Mouse (Mus musculus): ENCODE data around the gene Mrpl20. TPM values are rescaled to one million over a fixed set of nuclear protein-coding genes. Genes with fewer than 3 reads are reported as not detected.

The Mrpl20 gene
- polyA plus RNA-seq, 1 experiment from 2014 or later, result 245 TPM

GRCm38 (mm10) chr4:155848434-155849095, 45.9 kb downstream of the Mrpl20 start:
- no peaks in the 10 kb centered on the region for H3K27me3 ChIP-seq (ENCODE audit: control insufficient read depth, insufficient read depth, low read length)
- peak overlapping the region; percentile 85 for H3K4me2 ChIP-seq (ENCODE audit: low read depth, severe bottlenecking)
- peak overlapping the region; percentile 22; the same call in 1 of the 2 replicates for H3K9ac ChIP-seq (ENCODE audit: low read length)
- no peak for DNase-seq (ENCODE audit: low spot score)
- H3K36me3 ChIP-seq (ENCODE audit: control insufficient read depth, insufficient read depth, low read length), result no peaks in the 10 kb centered on the region
- H3K9me3 ChIP-seq (ENCODE audit: control insufficient read depth, low read length), result no peaks in the 10 kb centered on the region
- H3K27ac ChIP-seq (replicated peaks; ENCODE audit: low read depth, low read length), result no peak overlapping the region
- no peak for ATAC-seq (ENCODE audit: insufficient number of reproducible peaks, low FRiP score, low TSS enrichment, low read depth)
- 67% methylated on average over 7 of the region's 7 CpGs for WGBS
- H3K4me3 ChIP-seq (ENCODE audit: low read depth, low read length), result peak overlapping the region; percentile 76
- H3K4me1 ChIP-seq (ENCODE audit: control insufficient read depth, insufficient read depth, low read length), result peaks cover 9% of the 10 kb centered on the region

DNA sequence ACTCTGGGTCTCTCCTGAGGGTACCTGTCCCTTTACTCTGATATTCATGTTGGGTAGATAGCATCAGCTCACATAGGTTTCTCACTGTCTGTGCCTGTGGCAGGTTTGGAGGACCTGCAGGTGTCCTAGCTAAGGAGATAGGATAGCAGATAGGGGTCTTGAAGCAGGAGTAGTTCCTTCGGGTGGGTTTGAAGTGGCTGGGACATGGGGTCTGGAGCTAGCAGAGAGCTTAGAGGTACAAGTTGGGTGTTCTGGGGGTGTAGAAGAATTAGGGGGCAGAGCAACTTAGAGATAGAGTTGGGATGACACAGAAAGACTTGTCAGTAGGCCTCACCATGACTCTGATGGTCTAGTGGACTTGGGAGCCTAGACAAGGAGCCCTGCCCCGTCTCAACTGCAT, 46.7 kb downstream of the Mrpl20 start:
- no peaks in the 10 kb centered on the region for H3K27me3 ChIP-seq (ENCODE audit: control insufficient read depth, insufficient read depth, low read length)
- no peak overlapping the region for H3K27ac ChIP-seq (replicated peaks; ENCODE audit: low read depth, low read length)
- peaks cover 9% of the 10 kb centered on the region for H3K4me1 ChIP-seq (ENCODE audit: control insufficient read depth, insufficient read depth, low read length)
- ATAC-seq (ENCODE audit: insufficient number of reproducible peaks, low FRiP score, low TSS enrichment, low read depth) (no peak), DNase-seq (ENCODE audit: low spot score) (no peak)
- H3K4me3 ChIP-seq (ENCODE audit: low read depth, low read length), result no peak overlapping the region
- no peaks in the 10 kb centered on the region for H3K36me3 ChIP-seq (ENCODE audit: control insufficient read depth, insufficient read depth, low read length)
- H3K9ac ChIP-seq (ENCODE audit: low read length), result no peak overlapping the region
- 87% methylated on average over 2 of the region's 2 CpGs for WGBS
- H3K9me3 ChIP-seq (ENCODE audit: control insufficient read depth, low read length), result no peaks in the 10 kb centered on the region
- H3K4me2 ChIP-seq (ENCODE audit: low read depth, severe bottlenecking), result no peak overlapping the region

DNA sequence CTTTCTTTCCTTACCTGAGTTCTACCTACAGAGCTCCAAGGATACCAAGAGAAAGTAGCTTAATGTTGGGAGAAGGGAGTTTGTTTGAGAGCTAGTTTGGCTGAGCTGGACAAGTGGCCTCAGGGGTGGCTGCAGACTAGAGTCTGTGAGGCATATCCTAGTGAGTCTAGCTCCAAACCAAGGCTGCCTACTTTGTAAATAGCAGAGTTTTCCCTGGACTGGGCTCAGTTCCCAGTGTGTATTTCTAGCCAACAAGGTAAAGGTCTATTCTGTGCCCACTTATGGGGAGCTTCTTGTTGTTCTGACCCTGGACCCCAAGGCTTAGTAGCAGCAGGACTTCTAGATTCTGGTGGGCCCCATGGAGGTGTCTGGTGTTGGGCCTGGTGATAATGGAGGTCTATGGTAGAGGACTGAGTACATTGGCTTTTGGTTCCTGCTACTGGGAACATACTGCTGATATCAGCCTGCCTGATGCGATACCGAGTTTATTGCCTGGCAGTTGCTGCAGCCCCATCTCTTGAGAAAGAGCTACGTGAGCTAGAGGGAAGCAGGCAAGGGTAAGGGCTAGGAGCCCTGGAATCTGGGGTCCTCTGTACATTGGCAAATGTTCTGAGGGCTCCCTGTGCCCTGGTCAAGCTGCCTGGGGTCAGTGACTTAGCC, 47.2 kb downstream of the Mrpl20 start:
- no peaks in the 10 kb centered on the region for H3K9me3 ChIP-seq (ENCODE audit: control insufficient read depth, low read length)
- ATAC-seq (ENCODE audit: insufficient number of reproducible peaks, low FRiP score, low TSS enrichment, low read depth) (no peak), DNase-seq (ENCODE audit: low spot score) (no peak)
- H3K27me3 ChIP-seq (ENCODE audit: control insufficient read depth, insufficient read depth, low read length), result no peaks in the 10 kb centered on the region
- H3K27ac ChIP-seq (replicated peaks; ENCODE audit: low read depth, low read length), result no peak overlapping the region
- H3K9ac ChIP-seq (ENCODE audit: low read length), result no peak overlapping the region
- WGBS, result 94% methylated on average over 3 of the region's 3 CpGs
- no peak overlapping the region for H3K4me2 ChIP-seq (ENCODE audit: low read depth, severe bottlenecking)
- H3K36me3 ChIP-seq (ENCODE audit: control insufficient read depth, insufficient read depth, low read length), result no peaks in the 10 kb centered on the region
- peaks cover 9% of the 10 kb centered on the region for H3K4me1 ChIP-seq (ENCODE audit: control insufficient read depth, insufficient read depth, low read length)
- no peak overlapping the region for H3K4me3 ChIP-seq (ENCODE audit: low read depth, low read length)

- Histone ChIP-seq H3K27ac (replicated peaks; ENCODE audit: low read depth, low read length) (no peak overlapping the region), H3K36me3 (ENCODE audit: control insufficient read depth, insufficient read depth, low read length) (0 out of 2 replicates have a peak, but pooled peaks cover 2% of the 10 kb centered on the region), H3K27me3 (ENCODE audit: control insufficient read depth, insufficient read depth, low read length) (no peaks in the 10 kb centered on the region), H3K4me1 (ENCODE audit: control insufficient read depth, insufficient read depth, low read length) (peaks cover 9% of the 10 kb centered on the region), H3K9ac (ENCODE audit: low read length) (no peak overlapping the region), H3K4me2 (ENCODE audit: low read depth, severe bottlenecking) (no peak overlapping the region), H3K4me3 (ENCODE audit: low read depth, low read length) (no peak overlapping the region), H3K9me3 (ENCODE audit: control insufficient read depth, low read length) (no peaks in the 10 kb centered on the region)
- ATAC-seq (ENCODE audit: insufficient number of reproducible peaks, low FRiP score, low TSS enrichment, low read depth), result no peak
- 94% methylated on average over 3 of the region's 3 CpGs for WGBS
- DNase-seq (ENCODE audit: low spot score), result no peak
Measured at GRCm38 (mm10) chr4:155851368-155851767, 48.7 kb downstream of the Mrpl20 start.

DNA sequence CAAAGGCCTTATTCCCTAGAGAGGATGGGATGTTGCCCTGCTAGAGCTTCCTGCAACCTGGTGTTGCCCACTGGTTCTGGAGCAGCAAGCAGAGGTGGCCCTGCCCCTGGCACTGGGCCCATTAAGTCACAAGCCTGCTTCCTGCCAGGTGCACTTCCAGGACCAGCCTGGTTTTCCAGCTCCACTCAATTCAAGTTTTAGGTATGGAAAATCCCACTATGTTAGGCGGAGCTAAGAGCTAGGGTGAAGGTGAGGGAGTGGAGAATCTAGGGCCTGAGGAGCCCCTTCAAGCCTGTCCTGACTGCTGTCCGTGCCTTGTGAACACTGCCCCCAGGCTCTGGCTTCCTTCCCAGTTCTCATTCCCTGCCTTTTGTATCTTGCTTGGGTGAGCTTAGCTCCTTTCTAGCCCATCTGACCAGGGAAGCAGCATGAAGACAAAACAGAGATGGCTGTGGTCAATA, 49.3 kb downstream of the Mrpl20 start:
- no peak overlapping the region for H3K4me2 ChIP-seq (ENCODE audit: low read depth, severe bottlenecking)
- no peak overlapping the region for H3K4me3 ChIP-seq (ENCODE audit: low read depth, low read length)
- H3K9ac ChIP-seq (ENCODE audit: low read length), result no peak overlapping the region
- peaks cover 9% of the 10 kb centered on the region for H3K4me1 ChIP-seq (ENCODE audit: control insufficient read depth, insufficient read depth, low read length)
- 0 out of 2 replicates have a peak, but pooled peaks cover 2% of the 10 kb centered on the region for H3K36me3 ChIP-seq (ENCODE audit: control insufficient read depth, insufficient read depth, low read length)
- no peaks in the 10 kb centered on the region for H3K9me3 ChIP-seq (ENCODE audit: control insufficient read depth, low read length)
- WGBS, result 83% methylated on average over 2 of the region's 2 CpGs
- H3K27me3 ChIP-seq (ENCODE audit: control insufficient read depth, insufficient read depth, low read length), result no peaks in the 10 kb centered on the region
- no peak overlapping the region for H3K27ac ChIP-seq (replicated peaks; ENCODE audit: low read depth, low read length)
- DNase-seq (ENCODE audit: low spot score) (no peak), ATAC-seq (ENCODE audit: insufficient number of reproducible peaks, low FRiP score, low TSS enrichment, low read depth) (no peak)

DNA sequence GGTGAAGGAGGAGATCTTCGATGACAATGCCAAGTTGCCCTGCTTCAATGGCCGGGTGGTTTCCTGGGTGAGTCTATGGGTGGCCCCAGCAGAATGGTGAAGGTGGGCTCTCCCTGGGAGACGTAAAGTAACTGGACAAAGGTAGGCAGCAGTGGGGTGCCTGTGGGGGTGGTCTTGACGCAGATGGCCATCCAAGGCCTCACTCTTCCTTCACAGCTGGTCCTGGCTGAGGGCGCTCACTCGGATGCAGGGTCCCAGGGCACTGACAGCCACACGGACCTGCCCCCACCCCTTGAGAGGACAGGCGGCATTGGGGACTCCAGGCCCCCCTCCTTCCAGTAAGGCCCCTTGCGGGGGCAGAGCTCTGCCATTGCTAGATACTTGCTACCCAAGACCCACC, 50.7 kb downstream of the Mrpl20 start:
- no peak overlapping the region for H3K27ac ChIP-seq (replicated peaks; ENCODE audit: low read depth, low read length)
- no peaks in the 10 kb centered on the region for H3K27me3 ChIP-seq (ENCODE audit: control insufficient read depth, insufficient read depth, low read length)
- no peak overlapping the region for H3K4me2 ChIP-seq (ENCODE audit: low read depth, severe bottlenecking)
- ATAC-seq (ENCODE audit: insufficient number of reproducible peaks, low FRiP score, low TSS enrichment, low read depth), result no peak
- H3K9me3 ChIP-seq (ENCODE audit: control insufficient read depth, low read length), result no peaks in the 10 kb centered on the region
- no peak for DNase-seq (ENCODE audit: low spot score)
- WGBS, result 90% methylated on average over 9 of the region's 9 CpGs
- H3K4me1 ChIP-seq (ENCODE audit: control insufficient read depth, insufficient read depth, low read length), result peaks cover 3% of the 10 kb centered on the region
- peaks cover 2% of the 10 kb centered on the region; the same call in 1 of the 2 replicates for H3K36me3 ChIP-seq (ENCODE audit: control insufficient read depth, insufficient read depth, low read length)
- no peak overlapping the region for H3K4me3 ChIP-seq (ENCODE audit: low read depth, low read length)
- H3K9ac ChIP-seq (ENCODE audit: low read length), result no peak overlapping the region

DNA sequence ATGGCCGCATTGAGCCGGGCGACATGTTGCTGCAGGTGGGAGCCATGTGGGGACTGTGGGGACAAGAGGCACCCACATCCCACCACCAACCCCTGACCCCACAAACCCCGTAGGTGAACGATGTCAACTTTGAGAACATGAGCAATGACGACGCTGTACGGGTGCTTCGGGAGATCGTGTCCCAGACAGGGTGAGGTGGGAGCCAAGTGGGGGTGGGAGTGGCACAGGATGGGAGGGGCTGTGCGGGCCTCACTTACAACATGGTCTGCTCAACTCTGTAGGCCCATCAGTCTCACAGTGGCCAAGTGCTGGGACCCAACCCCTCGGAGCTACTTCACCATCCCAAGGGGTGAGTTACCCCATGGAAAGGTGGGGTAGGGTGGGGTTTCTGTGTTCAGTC, 52.3 kb downstream of the Mrpl20 start:
- H3K9ac ChIP-seq (ENCODE audit: low read length), result no peak overlapping the region
- DNase-seq (ENCODE audit: low spot score), result no peak
- peaks cover 2% of the 10 kb centered on the region; the same call in 1 of the 2 replicates for H3K36me3 ChIP-seq (ENCODE audit: control insufficient read depth, insufficient read depth, low read length)
- no peak overlapping the region for H3K4me2 ChIP-seq (ENCODE audit: low read depth, severe bottlenecking)
- no peak overlapping the region for H3K4me3 ChIP-seq (ENCODE audit: low read depth, low read length)
- H3K27ac ChIP-seq (replicated peaks; ENCODE audit: low read depth, low read length), result no peak overlapping the region
- H3K27me3 ChIP-seq (ENCODE audit: control insufficient read depth, insufficient read depth, low read length), result no peaks in the 10 kb centered on the region
- H3K9me3 ChIP-seq (ENCODE audit: control insufficient read depth, low read length), result no peaks in the 10 kb centered on the region
- 95% methylated on average over 12 of the region's 12 CpGs for WGBS
- no peaks in the 10 kb centered on the region for H3K4me1 ChIP-seq (ENCODE audit: control insufficient read depth, insufficient read depth, low read length)
- ATAC-seq (ENCODE audit: insufficient number of reproducible peaks, low FRiP score, low TSS enrichment, low read depth), result no peak

GRCm38 (mm10) chr4:155856071-155856470, 53.4 kb downstream of the Mrpl20 start:
- Histone ChIP-seq H3K4me3 (ENCODE audit: low read depth, low read length) (no peak overlapping the region), H3K9me3 (ENCODE audit: control insufficient read depth, low read length) (no peaks in the 10 kb centered on the region), H3K9ac (ENCODE audit: low read length) (no peak overlapping the region), H3K4me1 (ENCODE audit: control insufficient read depth, insufficient read depth, low read length) (no peaks in the 10 kb centered on the region), H3K27me3 (ENCODE audit: control insufficient read depth, insufficient read depth, low read length) (no peaks in the 10 kb centered on the region), H3K27ac (replicated peaks; ENCODE audit: low read depth, low read length) (no peak overlapping the region), H3K36me3 (ENCODE audit: control insufficient read depth, insufficient read depth, low read length) (peaks cover 2% of the 10 kb centered on the region; the same call in 1 of the 2 replicates), H3K4me2 (ENCODE audit: low read depth, severe bottlenecking) (no peak overlapping the region)
- WGBS, result 91% methylated on average over 12 of the region's 12 CpGs
- DNase-seq (ENCODE audit: low spot score) (no peak), ATAC-seq (ENCODE audit: insufficient number of reproducible peaks, low FRiP score, low TSS enrichment, low read depth) (no peak)
